ENCODE assay signal across 7 mouse cellular contexts in the genomic region with DNA sequence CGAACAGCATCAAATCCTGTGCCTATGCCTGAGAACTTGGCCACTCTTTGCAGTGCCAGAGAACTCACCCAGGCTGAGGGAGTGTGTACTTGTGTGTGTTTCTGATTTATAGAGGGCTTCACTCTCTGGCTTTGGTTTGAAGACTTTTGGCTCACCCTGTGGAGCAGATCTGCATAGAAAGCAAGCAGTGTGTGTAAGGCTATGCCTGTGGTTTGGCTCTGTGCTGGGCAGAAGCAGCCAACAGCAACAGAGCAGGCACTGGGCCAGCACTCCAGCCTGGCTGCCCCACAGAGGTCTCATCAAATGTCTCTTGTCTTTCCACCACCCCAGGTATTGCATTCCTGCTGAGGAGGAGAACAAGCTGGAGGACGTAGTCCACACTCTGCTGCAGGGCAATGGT.
A peak's percentile ranks its signal among the peaks of the same experiment; 100 is the strongest.
DNase-seq lines count a peak whose midpoint lies in the region; ATAC-seq lines count a peak whose summit lies in the region.

No protein-coding gene starts in this region.

- H3K9ac ChIP-seq in lung, embryonic 16.5 days (ENCODE audit: low read length) = no peak overlapping the region

- no peak overlapping the region for H3K4me2 ChIP-seq in lung, embryonic 16.5 days (ENCODE audit: low read depth, low read length)

- intact Hi-C loops in gastrocnemius, postnatal 14 days (cut with DNase I; ENCODE audit: low total_unique reads) = no loop called here

- H3K36me3 ChIP-seq in lung, embryonic 16.5 days (ENCODE audit: control insufficient read depth, insufficient read depth, low read length) = peaks cover 29% of the 10 kb centered on the region
- peaks cover 100% of the 10 kb centered on the region for H3K36me3 ChIP-seq in limb, embryonic 10.5 days

- H3K4me1 ChIP-seq in lung, embryonic 16.5 days (replicated peaks; ENCODE audit: control insufficient read depth, insufficient read depth, low read length) = peaks cover 21% of the 10 kb centered on the region
- H3K4me1 ChIP-seq in limb, embryonic 10.5 days = no peaks in the 10 kb centered on the region

- H3K9me3 ChIP-seq in lung, embryonic 16.5 days (ENCODE audit: control insufficient read depth, low read length) = no peaks in the 10 kb centered on the region
- no peaks in the 10 kb centered on the region for H3K9me3 ChIP-seq in limb, embryonic 10.5 days (replicated peaks)

- DNase-seq in lung, postnatal 25 days (ENCODE audit: low spot score) = no peak
- DNase-seq in cerebellum, adult 18-20 months = peak; percentile 73 to 74
- peak; percentile 74 for DNase-seq in gastrocnemius, postnatal 14 days
- DNase-seq in limb, embryonic 10.5 days (ENCODE audit: low spot score) = no peak
- DNase-seq in retina, postnatal 1 day = no peak
- DNase-seq in MN1 (ENCODE audit: low spot score) = no peak

- 76% methylated on average over 2 of the region's 2 CpGs for WGBS in lung, embryonic 16.5 days
- 93% methylated on average over 2 of the region's 2 CpGs for WGBS in limb, embryonic 10.5 days

- no peaks in the 10 kb centered on the region for H3K27me3 ChIP-seq in lung, embryonic 16.5 days (ENCODE audit: control insufficient read depth, insufficient read depth, low read depth, low read length)
- no peaks in the 10 kb centered on the region for H3K27me3 ChIP-seq in limb, embryonic 10.5 days (ENCODE audit: low read depth, poor library complexity, severe bottlenecking)

- no peak overlapping the region for H3K27ac ChIP-seq in lung, embryonic 16.5 days (ENCODE audit: low read length)
- H3K27ac ChIP-seq in limb, embryonic 10.5 days = 0 out of 2 replicates have a peak overlapping the region, but pooled peaks have one; percentile 46

- ATAC-seq in lung, embryonic 16.5 days (ENCODE audit: low read depth) = peak; percentile 62

- H3K4me3 ChIP-seq in lung, embryonic 16.5 days (ENCODE audit: low read length) = no peak overlapping the region
- no peak overlapping the region for H3K4me3 ChIP-seq in limb, embryonic 10.5 days

Comparison
In these comparisons a context has a peak if more than half of its experiments do, and no peak if none do; other contexts are left out.
1. DNase-seq: peak in cerebellum, adult 18-20 months (2 of 2) and gastrocnemius, postnatal 14 days (single experiment); none in lung, postnatal 25 days (single experiment), limb, embryonic 10.5 days (single experiment), retina, postnatal 1 day (single experiment) and MN1 (single experiment).